Mouse (Mus musculus) WW6 (cell line): ENCODE results near the gene M1ap.

ENCODE experiments used
- DNase-seq: peaks from one replicate; pipeline ENCODE4 v3.0.0-alpha.2; 2013; ENCODE audit warnings: low read depth, low spot score

Gene M1ap

DNA sequence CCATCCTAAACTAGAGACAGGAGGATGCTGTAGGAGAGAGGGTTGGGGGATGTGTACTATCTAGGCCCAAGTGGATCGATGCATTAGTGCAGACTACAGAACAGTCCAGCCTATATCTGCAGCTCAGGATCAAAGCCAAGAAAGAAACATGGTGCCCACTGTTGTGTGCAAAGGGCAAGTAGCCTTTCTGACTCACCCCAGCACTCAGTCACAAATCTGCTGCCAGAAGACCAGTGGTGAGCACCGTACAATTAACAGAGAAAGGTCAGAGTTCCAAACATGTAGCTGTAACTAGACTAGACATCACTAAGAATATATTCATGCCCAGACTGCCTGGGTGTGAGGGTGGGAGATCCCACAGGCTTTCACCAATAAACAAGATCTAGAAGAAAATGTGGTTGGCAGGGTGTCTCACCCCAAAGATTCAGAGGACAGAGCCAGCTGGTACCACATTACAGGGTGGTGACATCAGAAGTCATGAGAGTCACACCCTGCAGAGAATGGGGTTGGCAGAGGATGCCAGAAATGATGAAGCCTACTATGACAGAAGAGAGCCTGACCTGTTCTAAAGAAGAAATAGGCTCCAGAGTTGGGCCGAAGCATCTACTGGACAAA is 12.0 kb upstream of the M1ap start:
- no peak for DNase-seq

DNA sequence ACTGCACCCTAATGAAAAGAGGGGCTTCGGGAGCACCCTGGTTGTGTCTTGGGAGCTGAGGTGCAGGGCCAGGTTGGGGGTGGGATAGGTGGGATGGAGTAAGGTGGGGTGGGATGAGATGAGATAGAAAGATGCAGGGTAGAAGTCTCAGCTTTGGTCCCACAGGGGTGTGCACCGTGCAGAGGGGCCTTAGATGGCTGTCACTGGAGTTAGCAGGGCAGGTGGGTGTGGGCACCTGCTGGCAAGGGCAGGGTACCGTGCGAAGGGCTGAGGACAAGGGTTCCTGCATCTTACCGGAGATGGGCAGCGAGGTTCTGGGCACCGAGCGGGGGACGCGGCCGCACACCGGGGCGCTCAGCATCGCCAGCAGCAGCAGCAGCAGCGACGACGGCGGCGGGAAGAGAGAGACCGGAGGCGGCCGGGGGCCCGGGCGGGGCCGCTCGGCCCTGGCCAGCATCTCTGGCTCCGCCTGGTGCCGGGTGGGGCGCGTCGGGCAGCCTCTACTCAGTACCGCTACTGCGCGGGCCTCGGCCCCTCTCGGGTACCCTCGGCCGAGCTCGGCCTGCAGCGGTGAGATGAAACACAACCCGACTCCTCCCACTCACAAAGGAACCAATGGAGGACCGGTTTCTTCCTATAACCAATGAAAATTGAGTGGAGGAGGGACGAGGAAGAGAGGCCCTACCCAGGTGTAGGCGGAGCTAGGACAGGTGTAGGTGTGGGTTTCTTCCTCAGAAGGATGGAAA is 7.4 kb upstream of the M1ap start, which contains the start of gene Sema4f:
Gene Sema4f, minus strand, starts transcription at position 603 of the 746 bp plus-strand sequence.
- DNase-seq: peak; percentile 76

DNA sequence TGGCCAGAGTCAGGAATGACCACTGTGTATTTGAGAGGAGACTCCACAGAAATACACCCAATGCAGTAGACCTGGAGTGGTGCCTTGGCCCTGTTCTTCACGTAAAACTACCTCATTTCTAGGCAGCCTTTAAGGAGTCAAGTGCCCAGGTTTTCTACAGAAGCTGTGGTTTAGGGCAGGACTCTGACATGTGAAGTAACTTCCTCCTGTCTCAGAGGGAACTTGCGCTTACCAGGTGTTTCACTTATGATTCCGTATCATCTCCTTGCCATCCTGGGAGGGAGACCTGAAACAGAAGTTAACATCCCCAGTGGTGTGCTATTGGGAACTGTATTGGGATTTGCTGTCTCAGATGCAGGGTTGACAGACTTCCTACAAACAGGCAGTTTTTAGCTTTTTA is 5.9 kb upstream of the M1ap start:
- no peak for DNase-seq

DNA sequence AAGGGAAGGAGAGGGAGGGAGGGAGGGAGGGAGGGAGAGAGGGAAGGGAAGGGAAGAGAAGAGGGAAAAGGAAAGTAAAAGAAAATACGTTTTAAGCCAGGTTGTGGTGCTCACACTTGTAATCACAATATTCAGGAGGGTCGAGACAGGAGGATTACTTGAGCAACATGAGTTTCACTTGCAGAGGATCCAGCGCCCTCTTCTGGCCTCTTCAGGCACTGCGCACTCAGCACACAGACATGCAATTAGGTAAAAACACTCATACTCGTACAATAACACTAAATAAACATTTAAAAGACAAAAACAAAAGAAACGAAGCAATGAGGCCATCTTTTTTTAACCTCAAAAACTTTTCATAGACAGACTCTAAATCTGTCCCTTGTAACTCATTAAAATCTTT is 952 bp upstream of the M1ap start:
- DNase-seq: no peak

DNA sequence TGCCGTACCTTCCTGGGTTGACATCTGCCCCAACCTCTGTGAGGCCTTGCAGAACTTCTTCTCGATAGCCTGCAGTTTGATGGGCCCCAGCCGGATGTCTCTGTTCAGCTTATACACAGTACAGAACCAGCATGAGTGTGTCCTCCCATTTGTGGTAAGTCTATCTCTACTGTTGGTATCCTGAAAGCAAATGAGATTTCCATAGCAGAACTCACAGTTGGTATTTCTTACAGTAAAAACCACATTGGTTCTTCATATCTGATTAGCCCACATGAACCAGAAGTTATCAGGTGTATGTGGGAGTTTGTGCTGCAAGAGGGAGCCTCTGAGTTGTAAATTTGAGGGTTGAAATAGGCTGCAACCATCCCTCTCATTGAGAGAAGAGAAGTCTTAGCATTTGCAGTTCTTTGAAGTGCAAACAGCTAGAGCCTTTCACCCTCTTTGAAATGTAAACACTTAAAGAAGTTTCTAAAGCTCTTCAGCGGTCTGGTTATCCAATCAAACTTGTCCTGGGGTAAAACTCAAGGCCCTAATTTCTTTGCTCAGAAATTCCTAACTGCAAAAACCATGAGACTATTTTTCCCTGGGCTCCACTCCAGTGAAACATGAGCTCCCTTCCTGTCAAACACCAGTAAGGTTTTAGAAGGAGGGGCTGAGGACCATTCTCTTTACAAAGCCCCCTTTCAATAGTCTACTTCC is 10.0 kb downstream of the M1ap start:
- no peak for DNase-seq

DNA sequence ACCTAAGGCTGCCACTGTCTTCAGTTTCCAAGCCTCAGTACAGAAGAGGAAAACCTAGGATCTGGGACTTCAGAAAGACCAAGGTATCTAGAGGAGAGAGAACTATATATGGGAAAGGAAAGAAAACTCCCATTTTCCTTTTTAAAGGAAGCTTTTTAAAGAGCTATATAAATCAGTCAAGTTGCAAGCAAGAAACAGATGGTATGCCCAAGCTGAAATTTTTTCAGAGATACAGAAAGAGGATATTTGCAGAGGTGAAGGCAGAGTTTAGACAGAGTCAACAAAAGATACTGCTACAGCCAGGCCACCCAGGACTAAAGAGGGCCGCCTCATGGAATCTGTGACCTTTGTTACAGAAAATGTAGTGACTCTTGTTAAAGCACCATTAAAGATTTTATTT is 15.0 kb downstream of the M1ap start:
- no peak for DNase-seq

DNA sequence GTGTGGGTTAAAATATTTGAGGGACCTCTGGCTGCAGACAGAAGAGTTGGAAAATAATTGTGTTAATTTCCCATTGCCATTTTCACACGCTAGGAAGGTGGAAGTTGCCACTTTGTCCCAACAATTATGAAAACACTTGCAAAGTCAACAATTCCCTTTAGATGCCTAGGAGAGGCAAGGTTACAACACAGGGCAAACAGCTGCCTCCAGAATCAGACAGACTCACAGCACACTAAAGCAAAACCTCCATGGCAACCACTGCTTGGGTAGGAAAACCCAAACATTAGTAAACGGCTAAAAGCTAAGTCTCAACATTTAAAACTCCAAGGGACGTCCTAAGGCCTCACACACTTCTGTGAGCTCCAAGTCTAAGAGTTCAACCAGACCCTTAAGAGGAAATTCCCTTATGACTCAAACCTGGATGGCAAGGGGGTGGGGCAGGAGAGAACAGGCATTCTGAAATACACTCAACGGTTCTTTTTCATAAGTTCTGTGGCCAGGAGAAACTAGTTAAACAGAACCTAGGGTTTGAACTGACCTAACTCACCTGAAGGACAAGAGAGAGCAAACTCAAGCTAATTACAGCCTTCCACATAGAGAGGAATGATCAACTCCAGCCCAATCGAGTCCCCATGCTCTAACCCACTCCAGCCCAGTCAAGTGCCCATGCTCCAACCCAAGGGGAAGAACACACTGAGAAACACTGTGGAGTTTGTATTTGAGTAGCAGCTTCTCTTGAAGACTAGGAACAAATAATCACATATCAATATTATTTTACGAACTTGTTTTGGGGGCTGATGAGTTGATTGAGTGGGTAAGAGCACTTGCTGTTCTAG is 22.8 kb downstream of the M1ap start:
- no peak for DNase-seq

DNA sequence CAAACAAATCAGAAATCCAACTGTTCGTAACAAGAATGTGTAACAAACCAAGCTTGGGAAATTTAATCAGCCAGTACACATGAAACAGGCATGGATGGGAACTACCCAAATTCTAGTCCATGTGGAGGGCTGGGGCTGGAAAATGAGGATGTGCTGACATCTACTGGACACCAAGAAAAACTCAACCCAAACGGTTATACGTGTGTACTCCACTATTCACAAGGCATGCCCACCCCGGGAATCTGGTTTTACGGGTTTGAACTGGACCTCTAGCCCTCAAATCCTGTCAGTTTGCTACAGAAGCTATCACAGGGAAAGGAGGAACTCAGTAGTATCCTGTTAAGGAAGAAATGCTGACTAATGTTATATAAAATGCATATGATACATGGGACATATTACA is 24.3 kb downstream of the M1ap start:
- no peak for DNase-seq

DNA sequence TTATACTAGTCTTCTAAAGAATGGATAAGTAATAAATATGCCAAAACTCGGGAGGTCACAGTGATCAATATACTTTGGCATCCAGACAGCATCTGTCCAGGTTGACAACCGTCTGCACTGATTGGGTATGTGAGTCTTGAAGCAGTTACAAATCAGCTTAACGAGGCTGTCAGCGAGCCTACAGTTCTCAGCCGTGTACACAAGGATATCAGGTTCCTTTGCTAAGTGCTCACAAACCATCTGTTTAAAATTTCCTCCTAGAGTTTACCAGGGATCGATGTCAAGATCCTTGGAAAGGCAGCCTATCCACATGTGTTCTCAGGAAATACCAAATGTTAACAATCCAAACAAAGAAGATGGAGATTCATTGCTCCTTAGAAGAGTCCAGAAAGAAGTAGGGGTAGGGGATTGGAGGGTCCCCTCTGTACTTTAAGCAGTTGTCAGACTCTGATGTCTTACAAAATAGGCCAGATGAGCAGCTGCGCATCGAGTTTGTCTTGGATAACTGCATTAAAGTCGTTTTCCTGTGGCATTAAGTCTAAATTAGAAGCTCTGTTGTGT is 40.8 kb downstream of the M1ap start:
- no peak for DNase-seq

DNA sequence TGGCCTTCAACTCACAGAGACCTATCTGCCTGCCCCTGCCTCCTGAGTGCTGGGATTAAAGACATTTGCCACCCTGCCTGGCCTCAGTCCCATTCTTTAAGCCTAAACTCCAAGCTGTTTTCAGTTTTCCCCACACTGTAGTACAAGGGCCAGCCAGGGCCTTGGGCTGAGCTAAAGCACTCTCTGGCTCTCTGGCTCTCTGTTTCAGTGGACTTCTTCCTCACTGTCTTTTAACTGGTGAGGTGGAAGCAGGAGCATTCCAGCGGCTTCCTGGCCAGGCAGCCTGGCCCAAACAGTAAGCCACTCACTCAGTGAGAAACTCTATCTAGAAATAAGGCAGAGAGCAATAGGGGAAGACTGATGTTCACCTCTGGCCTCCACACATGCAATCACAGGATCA is 47.0 kb downstream of the M1ap start:
- DNase-seq: no peak

DNA sequence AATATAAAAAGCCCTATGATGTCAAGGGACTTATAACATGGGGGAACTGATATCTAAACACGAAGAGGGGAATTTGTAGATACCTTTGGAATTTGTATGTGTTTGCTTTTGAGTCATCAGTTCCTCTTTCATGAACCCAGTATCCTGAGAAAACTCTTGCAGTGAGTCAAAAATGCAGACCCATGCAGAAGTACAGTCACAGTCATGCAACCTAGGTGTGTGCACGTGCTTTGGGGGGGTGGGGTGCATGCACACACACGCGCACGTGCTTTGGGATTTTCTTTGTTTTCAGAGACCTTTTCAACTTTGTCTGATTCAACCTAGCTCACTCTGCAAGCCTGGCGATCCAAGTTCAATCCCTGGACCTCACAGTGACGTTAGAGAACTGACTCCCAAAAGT is 47.7 kb downstream of the M1ap start:
- no peak for DNase-seq

DNA sequence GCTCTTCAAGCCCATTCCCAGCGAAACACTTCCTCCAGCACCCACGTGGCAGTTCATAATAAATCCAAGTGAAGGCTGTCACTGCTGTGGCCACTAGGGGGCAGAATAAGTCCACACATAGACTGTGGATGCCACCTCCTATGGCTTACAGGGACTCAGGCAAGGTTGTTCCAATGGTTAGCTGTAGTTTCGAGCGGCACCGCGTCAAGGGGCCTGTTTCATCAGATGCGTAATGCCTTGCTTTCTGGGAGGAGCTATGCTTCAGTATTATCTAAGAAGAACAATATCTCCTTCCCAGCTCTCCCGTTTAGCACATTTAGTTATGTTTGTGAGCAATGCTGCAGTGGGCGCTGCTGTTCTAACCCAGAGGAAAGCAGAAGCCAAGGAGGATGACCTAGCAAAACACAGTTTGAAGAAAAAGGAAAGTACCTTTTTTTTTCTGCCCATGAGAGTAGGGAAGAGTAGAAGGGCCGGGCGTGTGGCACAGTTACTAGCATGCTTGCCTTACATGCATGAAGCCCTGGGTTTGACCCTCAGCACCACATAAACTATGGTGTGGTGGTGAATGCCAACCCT is 50.1 kb downstream of the M1ap start:
- DNase-seq: peak; percentile 72

DNA sequence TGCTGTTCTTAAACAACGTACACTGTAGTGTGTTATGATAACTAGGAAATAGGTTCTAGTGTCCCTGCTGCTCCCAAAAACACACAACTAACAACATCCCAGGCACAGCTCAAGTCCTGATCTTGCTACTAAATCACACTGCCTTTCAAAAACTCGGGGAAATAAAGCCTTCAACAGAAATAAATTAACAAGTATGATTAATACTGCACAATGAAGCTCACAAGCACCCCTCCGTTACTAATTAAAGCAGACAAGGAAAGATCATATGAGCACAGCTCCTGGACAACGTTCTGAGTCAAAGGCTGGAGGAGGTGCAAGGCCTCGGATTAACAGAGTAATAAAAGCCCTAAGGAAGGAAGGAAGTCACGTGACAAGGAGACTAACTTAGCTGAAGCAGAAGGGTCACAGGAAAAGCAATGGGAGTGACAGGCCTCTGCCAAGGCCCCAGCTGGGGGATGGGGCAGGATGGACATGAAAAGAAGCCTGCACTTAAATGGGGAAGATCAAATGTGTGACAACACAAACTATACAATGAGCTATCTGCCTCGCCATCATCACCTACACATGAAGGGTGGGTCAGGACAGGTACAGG is 50.9 kb downstream of the M1ap start:
- no peak for DNase-seq

DNA sequence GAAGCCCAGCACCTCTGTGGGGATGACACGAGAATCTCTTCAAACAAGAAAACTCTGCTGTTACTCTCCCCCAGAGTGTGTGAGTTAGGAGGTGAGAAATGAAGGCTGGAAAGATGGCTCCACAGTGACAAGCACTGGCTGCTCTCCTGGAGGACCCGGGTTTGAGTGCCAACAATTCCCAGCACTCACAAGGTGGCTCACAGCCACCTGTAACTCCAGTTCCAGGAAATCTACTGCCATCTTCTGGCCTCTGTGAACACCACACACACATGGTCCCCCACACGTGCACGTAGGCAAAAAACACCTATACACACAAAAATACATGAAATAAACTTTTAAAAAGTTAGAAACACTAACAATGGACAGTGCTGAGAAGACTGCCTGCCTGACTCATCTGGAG is 51.6 kb downstream of the M1ap start:
- peak; percentile 36 for DNase-seq

DNA sequence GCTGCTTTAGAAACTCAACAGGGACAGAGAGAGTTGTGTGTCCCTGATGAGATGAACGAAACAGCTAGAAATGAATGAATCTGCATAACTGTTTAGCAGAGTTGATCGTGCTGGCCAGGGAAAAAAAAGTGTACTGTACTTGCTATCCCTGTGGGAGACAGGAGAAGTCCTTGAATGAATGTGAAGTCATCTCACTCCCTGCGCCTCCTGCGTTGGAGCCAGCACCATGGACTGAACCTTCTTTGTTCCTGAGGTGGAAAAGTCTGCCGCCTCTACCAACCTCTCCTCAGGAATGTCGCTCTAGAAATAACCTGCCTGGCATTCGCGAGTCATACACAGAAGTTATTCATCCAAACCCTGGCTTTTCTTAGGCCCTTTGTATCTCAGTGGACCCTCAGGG is 53.3 kb downstream of the M1ap start:
- no peak for DNase-seq

DNA sequence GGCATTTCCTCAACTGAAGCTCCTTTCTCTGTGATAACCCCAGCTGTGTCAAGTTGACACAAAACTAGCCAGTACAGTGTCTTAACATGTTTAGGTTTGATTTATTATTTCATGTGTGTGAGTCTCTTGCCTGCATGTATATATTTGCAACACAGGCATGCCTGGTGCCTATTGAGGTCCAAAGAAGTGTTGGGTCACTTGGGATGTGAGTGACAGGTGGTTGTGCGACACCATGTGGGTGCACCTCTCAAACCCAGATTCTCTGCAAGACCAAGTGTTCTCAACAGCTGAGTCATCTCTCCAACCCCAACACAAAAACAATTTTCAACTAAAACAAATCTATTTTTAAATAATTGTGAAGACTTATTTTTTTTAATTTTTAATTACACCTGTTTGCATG is 56.4 kb downstream of the M1ap start:
- no peak for DNase-seq

DNA sequence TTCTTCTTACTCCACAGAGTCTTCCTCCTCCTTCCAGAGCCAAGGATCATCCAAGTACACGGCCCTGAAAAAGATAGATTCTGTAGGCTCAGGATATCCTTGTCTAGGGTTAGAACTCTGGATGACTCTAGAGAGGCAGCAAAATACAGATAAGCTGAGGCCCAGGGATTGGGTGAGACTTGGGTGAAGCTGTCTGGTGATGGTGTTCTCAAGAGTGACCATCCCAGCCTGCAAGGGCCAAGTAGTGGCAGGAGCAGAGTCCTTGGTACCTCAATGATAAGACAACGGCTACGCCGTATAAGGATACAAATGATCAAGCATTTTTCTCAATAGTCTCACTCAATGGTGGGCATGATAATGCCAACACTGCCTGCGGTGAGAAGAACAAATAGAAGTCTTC is 57.1 kb downstream of the M1ap start:
- no peak for DNase-seq

DNA sequence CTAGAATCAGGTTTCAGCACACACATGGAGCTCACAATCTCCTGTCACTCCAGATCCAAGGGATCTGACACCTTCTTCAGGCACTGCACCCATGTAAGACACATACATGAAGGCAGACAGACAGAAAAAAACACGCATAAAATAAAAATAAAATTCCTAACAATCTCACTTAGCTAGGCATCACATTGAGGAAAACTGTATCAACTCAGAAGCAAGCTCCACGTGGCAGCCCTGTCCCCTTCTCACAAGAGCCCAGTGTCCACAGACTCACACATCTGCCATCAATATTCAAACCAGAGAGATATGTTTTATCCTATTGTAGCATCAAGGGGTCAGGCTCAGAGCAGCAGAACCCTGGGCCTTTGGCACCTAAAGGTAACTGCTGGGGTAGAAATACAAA is 57.6 kb downstream of the M1ap start:
- DNase-seq: no peak

DNA sequence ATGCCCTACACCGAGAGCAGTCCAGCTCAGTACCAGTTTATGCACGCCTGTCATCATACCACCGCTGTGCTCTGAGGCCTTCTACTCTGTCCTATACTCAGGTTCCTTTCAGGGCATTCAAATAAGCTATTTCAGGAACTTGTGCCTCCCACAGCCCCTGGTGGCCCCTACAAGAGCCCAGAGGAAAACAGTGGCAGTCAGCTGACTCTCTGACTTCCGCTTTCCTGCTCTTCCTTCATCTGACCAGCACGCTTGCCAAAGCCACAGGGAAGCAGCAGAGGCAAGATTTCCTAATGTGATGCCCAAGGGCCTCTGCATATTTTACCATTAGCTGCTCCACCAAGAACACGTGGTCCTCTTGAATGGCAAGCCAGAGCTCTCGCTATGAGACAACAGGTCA is 58.2 kb downstream of the M1ap start:
- no peak for DNase-seq

DNA sequence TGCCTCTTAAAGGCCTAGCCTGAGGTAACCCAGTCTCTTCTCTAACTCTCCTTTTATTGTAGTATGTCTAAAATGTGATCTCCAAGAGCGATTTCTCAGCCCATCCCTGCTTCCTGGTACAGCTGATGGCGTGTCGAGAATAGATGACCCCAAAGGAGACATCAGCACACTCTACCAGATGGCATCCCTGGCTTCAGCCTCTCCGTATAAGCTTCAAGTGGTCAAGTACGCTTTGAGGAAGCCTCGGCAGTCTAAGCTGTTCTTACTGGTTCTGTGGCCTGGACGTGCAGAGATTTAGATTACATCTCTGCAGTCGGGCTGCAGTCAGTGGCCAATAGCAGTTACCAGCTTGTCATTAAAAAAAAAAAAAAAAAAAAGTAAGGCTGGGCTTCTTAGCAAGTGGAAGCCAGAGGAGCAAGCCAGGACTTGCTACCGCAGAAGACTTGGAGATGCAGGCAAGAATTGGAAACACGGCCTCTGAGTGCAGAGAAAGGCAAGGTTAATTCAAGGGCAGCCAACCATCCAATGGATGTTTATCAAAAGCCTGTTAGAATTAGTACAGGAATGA is 58.8 kb downstream of the M1ap start:
- DNase-seq: no peak

DNA sequence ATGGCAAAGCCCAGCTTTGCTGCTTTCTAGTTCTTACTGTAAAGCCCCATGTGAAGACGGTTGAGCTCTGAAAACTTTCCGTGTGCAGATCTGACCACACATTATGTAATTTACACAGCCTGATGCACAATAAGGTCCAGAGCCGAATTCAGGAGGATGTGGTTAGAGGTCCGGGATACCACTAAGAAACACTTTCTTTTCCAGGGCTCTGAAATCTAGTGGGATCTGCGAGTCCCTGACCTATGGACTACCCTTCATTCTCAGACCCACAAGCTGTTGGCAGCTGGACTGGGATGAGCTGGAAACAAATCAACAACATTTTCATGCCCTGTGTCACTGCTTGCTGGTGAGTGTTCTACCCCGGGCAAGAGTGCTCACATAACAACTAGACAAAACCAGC is 59.4 kb downstream of the M1ap start:
- DNase-seq: no peak
